Mouse (Mus musculus): ENCODE data around the gene Ddx60.

DNA sequence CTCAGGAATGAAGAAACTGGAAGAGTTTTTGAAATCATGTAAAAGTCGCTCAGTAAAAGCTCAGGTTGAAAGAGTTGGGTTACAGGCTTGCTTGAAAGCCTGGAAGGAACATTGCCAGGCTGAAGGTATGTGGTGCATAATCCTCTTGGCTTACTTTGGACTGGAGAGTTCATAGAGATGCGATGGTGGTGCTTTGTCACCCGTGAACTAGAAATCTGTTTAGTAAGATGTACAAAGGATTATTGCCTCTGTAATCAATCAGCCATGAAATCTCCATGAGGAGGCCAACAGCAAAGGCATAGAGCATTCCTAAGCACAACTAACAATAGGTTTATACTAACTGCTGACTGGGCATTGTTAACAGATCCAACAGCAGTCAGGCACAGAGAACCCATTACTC lies 41.7 kb downstream of the Ddx60 start:
- no peak for TF ChIP-seq CTCF (IDR thresholded peaks at IDR 0.05; ENCODE audit: insufficient read depth, low read length)
- TF ChIP-seq POLR2A (IDR thresholded peaks at IDR 0.05; ENCODE audit: borderline replicate concordance, extremely low read depth, low read depth, low read length) = no peak
